Mouse (Mus musculus) kidney, adult 9 months (tissue): ENCODE data around the gene Trpc4.
A peak's percentile ranks its signal among the peaks of the same experiment; 100 is the strongest.

Source experiments
- DNase-seq: peaks from one replicate; pipeline ENCODE4 v3.0.0; 2022

The Trpc4 gene

DNA sequence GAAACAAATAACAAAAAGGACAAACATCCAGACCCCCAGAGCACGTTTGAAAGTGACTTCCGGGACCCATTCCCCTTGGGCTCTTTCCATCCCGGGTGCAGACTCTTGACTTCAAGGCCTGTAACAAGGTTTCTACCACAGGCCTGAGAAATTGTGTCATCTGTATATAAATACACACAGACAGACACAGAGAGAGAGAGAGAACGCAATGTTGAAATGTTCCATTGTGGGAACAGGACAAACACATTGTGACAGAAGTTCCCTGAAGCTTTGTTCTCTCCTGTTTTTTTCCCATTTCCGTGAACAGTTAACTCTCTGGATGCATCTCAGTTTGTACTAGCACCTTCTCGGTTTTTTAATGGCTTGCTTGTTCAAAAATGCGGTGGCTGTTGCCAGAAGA is 118.8 kb downstream of the Trpc4 start:
- no peak for DNase-seq

DNA sequence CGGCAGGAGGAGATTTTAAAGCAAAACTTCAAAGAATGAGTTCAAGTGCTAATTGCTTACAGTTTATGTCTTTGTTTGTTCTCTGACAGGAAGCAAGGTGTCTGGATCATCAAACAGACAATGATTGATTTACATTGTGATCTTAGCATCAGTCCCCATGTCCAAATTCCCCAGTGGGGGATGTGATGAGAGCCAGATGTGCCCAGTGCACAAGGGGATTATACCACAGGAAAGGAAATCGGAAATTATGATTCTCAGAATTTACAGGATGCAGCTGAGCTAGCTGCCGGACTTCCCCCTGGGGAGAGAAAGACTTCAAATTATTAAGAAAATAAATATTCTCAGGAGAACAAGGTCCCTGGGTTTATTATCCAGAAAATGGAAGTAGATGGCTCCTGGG is 133.9 kb downstream of the Trpc4 start:
- peak; percentile 13 for DNase-seq

DNA sequence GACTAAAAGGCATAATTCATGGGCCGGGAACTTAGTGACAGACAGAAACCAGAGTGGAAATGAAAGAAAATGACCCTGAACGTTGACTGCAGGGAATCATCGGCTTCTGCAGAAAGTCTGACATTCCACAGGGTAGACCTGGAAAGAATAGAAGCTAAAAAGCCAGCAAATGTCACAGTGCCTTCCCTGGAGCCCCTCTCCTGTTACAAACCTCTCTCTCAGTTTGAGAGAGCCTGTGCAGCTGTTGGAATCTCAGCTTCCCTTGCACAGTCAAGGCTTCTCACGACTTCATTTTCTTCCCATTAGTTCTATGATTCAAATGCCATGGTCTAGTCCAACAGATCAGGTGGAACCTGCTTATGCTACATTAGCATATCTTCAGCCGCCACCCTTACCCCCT is 154.8 kb downstream of the Trpc4 start:
- peak; percentile 6 for DNase-seq

DNA sequence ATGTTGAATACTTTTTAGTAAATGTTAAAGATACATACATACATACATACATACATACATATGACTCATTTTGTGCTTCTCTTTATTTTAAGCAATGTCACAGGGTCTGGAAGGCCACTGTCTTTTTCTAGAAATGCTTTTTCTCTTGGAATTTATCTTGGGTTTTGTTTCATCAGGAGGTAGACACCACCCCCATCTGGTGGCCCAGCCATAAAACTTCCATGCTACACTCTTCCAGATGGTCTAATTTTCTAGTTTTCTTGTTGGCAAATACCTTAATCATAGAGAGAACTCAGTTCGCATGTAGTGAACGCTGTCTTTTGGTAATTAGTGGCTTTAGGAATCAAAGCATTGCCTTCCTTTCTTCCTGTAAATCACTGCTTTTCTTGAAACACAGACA is 158.2 kb downstream of the Trpc4 start:
- no peak for DNase-seq

DNA sequence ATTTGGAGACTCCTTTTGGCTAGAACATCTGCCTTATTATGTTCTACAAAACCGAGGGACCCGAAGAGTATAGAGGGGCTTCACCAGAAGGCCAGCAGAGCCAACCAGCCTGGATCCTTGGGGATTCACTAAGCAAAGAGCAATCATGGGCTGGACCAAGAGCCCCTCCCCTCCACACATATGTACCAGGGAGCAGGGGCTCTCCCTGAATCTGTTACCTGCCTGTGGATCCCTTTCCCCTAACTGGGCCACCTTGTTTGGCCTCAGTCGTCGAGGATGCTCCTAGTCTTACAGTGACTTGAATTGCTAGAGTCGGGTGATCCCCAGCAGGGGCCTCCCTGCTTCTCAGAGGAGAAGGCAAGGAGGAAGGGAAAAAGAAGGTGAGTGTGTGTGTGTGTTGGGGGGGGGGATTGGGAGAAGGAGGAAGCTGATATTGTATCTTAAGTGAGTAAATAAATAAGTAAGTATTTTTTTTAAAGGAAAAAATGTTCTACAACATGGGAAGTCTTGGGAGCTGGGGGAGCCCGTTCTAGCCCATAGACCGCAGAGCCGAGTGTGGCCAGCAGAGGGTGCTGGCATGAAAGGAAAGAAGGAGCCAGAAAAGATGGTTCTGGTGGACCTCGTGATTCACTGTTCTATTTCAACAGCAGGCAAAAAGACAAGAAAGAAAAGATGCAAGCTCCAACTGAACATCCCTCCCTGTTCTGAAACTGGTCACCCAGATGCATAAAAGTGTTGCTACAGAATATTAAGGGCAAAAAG is 197.2 kb downstream of the Trpc4 start:
- DNase-seq = peak; percentile 61

DNA sequence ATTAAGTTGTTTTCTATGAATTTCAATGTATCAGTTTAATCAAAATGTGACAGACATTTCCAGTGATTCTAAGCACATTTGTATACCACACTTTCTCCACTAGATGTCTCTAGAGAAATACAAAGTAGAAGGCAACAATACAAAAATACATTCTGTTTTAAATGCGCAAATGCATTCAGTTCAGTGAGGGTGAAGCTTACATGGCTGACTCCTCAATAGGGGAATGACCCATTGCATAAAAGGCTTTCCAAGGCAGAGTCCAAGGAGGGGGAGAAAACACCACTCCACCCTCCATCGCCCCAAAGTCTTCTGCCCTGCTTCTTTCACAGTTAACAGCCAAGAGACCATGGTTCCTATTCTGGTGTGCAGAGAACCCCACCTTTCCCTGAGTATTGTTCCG is 201.7 kb downstream of the Trpc4 start:
- peak; percentile 5 for DNase-seq

DNA sequence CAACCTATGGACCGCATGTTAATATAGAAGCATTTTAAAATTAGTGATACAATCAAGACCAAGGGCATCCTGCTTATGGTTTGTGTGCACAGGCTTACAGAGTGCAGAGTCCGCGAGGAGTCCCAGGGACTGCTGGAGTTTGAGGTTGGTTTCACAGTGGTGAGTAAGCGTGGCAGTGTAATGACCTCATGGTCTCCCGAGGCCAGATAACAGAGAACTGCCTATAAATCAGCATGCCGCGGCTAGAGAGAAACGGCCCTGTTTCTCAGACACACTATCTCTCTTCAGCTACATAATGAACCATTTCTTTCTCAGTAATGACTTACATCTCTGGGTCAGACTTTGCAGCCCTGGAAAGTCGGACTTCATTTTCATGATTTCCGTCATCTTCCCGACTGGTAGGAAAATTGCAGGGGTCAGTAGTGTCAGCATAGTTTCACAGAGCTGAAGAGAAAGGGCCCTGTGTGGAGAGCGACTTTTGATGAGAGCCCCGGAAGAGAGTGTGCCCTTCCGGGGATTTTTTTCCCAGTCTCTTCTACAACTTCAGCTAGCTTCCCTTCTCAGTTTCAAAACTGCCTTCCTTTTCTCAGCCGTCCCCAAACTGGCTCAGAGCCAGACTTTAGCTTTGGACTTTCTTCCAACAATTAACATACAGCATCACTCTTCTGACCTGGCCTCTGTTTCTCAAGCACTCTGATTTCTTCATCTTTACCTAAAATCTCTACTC is 202.8 kb downstream of the Trpc4 start:
- DNase-seq = peak; percentile 7

DNA sequence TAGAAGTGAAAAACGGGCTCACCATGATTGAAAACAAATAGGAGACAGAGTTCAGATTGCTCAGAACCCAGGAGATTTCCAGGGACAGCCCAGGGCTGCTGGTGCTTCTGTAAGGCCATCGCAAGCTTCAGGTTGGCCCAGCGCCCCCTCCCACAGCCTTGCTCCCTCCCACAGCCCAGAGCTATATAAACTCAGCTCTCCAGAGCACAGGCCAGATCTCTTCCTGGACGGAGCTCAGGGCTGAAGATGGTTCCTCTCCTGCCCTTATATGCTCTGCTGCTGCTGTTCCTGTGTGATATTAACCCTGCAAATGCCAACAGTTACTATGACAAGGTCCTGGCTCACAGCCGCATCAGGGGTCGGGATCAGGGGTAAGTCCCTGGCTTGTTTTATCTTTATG is 205.1 kb downstream of the Trpc4 start, which contains the start of gene Postn:
Postn (plus strand) TSS at position 213 of the 400 bp plus-strand sequence.
- no peak for DNase-seq

DNA sequence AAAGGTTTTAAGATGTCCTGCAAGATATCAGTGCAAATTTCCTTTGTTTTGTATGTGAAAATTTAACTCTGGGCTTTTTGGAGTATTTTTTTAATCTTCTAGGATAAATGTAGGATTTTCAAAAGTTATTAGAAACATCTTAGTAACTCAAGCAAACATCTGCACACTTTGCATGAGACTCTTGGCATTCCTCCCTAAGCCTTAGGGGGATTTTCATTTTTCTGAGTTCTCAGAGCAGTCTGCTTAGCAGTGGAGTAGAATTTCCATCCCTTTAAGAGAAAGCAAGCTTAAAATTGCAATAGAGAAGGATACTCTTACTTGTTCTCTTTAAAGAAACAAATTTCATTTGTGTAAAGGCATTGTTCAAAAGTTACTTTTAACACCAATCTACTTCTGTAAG is 205.8 kb downstream of the Trpc4 start:
- DNase-seq = no peak
